Mouse (Mus musculus): ENCODE measurements around the gene Fgfr2. TPM values are rescaled to one million over a fixed set of nuclear protein-coding genes. Genes with fewer than 3 reads are reported as not detected.

Gene Fgfr2
- total RNA-seq, 2 experiments from 2014 or later = 35.8 to 40.8 TPM

DNA sequence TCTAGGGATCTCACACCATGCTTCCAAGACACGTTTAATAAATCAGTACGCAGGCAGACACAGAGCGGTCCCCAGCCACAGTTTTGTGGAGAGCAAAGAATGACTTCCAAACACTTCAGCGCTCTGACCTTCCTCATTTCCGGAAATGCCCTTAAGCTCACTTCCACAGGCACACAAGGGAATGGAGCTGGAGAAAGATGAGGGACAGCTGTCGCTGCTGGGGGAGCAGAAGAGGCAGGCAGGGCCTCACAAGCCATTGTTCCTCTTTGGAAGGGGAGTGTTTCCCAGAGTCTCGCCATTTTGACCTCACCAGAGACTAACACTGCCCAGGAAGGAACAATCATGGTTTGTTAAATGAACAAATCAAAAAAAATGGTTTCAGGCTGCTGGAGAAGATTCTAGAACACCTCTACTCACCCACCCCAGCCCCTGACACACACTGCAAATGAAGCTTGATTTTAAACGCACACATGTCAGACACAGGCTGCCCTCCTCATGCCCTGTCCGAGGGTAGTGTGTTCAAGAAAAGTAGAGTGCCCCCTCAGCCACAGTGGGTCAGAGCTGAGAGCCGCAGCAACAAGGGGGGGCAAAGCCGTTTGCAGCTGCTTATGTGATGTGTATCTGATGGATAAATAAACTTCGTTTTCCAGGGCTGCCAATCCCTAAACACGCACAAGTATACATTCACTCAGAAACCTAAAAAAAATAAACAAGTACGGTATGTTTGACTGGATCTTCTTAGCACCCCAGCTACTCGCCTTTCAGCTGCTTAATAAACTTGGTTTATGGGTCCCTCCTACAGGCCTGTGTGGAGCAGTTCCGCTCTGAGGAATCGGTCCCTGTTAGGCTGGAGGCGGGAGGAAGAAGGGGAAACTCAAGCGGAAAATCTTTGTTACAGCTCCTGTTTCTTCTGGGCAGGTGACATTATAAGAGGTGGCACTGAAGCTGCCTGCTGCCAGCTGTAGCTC lies 2844.1 kb downstream of the Fgfr2 start:
- intact Hi-C loops (cut with DNase I) = no loop called here
- DNase-seq = no peak

DNA sequence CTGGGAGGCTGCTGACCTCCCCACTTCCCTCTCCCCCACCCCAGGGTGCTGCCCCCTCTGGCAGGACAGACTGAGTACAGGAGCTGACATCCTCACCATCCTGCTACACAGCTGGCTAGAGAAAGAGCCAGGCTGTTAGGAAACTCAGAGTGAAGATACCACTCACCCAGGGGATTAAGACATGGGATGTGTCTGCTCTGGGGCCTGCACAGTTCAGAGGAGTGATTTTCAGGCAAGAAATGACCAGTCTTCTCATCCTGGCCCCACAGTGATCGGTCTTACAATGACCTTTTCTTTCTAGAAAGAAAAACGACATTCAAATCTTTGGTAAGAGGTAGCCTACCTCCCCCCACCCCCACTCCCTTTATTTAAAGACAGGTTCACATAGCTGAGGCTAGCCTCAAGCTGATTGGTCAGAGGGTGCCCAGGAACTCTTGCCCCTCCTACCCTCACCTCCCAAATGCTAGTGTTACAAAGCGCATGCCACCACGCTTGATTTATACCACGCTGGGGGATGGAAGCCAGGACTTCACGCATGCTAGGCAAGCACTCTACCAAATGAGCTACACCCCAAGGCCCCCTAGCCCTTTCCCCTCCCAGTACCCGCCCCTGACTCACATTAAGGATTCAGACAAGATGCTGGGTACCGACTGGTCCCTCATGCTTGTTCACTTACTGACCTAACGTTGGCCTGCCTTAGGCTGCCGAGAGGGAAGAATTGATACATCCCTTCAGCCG lies 2845.0 kb downstream of the Fgfr2 start:
- intact Hi-C loops (cut with DNase I) = no loop called here
- DNase-seq = no peak

DNA sequence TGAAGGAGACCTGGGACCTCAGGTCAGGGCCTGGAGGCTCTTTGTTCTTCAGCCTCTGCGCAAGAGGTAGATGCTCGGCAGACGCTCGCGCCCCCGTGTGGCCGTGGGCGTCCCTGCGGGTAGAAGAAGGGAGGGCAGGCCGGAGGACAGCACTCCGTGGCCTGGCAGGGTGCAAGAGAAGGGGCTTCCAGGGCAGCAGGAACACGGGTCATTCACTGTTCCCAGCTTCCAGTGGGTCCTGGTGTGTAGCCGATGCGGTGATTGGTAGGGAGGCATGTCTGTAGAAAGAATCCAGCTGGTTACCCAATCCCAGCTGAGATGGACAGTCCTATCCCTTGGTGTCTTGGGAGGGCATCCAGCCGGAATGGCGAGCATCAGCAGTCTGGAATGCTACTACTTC lies 2849.9 kb downstream of the Fgfr2 start:
- DNase-seq = peak; percentile 84
- intact Hi-C loops (cut with DNase I) = no loop called here

DNA sequence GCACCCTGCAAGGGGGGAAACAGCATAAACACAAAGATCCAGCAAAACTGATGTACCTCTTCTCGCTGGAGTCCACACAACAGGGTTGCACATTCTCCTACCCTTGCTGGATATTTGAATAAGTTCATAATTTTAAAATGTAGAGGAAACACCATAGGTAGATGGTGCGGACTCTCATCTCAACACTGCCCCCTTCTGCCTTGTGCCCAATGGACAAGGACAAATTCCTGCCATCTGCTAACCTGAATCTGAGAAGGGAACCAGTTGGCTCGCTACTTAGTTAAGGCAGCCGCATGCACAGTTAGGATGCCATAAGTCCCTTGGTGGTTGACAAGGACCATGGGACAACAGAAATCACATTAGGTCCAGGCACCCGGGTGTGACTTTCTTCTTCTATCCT lies 2852.3 kb downstream of the Fgfr2 start:
- intact Hi-C loops (cut with DNase I) = no loop called here
- no peak for DNase-seq

DNA sequence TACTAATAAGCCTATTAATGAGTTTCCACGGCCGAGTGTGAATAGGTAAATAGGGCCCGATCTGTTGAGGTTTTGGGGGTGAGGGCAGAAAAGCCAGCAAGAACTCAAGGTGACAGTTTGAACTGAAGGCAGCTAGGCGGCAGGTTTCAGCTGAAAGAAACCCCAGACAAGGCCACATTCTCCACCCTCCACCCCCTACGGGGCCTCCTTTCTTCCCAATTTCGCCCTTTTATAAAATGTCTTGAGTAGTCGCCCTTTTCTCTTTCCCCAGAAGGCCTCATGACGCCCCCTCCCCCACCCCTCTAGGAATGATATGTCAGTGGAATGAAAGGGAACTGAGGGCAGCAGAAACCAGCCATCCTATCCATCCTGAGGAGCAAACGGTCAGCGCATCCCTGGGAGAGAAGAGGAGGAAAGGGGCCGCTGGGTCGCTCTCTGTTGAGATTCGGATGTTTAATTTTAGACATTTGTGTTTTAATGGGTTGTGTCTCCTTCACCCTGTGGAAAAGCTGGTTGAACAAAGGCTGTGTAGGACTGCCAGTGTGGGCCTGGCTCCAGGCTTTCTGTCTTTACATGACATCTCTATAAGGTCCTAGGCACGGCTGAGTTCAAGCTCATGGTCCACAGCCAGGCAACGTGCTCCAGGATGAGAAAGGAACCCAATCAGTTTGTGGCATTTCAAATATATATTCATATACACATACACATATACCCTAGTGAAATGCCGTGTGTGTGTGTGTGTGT lies 2853.9 kb downstream of the Fgfr2 start:
- intact Hi-C loops (cut with DNase I) = loop anchor here (5.0 to 10.0 kb wide), 3 partner anchors 106 to 484 kb away; no protein-coding TSS in a partner anchor
- DNase-seq = no peak

DNA sequence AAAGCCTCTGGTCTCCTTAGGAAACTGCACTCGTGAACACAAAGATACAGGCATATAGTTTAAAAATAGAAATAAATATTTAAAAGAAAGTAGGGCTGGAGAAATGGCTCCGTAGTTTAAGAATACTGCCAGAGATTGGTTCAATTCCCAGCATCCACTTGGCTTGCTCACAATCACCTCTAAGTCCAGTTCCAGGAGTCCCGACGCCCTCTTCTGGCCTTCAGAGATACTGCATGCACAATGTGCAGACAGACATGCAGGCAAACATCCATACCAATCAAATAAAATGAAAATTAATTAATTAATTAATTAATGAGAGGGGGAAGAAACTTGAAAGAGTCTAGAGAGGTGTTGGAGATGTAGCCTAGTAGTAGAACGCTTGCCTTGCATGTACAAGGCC lies 2856.1 kb downstream of the Fgfr2 start:
- intact Hi-C loops (cut with DNase I) = loop anchor here (5.0 to 10.0 kb wide), 3 partner anchors 108 to 482 kb away; no protein-coding TSS in a partner anchor
- DNase-seq = no peak

DNA sequence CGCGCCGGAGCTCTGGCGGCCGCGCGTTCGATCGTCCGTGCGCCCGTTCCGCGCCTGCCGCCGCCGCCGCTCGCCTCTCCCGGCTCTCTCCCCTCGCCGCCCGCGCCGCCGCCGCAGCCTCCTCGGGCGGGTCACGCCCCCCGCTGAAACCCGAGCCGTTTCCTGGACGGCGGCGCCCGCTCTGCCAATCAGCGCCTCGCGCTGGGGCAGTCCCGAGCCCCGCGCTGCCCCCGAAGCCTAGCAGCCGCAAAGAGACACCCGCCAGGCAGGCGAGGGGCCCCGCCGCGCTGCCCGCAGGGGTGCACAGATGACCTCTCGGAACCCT lies 2857.0 kb downstream of the Fgfr2 start:
- intact Hi-C loops (cut with DNase I) = loop anchor here (5.0 to 10.0 kb wide), 3 partner anchors 109 to 481 kb away; no protein-coding TSS in a partner anchor
- DNase-seq = peak; percentile 74

DNA sequence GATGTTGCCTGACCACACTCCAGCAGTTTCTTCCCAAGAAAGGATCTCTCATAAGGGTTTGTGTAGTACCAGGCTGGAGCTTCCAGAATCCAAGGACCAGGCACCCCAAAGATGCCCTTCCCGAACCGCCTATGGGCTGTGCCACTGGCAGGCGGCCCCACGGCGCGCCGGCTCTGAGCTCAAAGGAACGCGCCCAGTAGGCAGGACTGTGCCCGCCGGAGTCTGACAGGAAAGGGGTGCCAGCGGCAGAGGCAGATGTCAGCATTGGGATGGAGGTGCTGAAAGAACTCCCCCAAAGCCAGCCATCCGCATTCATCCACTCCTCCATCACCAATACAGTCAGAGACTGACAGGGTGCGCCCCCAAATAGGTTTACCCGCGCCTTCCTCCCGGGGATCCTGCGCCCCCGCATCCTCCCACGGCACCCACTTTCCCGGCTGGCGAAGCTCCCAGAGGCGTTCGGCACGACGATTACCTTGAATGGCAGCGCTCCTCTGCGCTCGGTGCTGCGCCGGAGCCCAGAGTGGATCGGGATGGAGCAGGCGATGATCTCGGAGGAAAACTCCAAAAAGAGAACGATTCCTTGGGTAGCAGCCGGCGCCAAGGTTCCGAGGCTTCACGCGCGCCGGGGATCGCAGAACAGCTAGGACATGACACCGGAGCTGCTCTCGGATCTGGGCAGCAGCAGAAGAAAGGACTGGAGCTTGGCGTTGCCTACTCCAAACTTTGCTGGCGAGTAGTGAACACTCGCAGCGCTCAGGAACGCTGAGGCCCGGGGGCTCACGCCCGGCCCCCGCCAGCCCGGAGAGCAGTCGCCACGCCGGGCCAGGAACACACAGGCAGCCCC lies 2857.6 kb downstream of the Fgfr2 start:
- intact Hi-C loops (cut with DNase I) = loop anchor here (5.0 to 10.0 kb wide), 3 partner anchors 109 to 481 kb away; no protein-coding TSS in a partner anchor
- peak; percentile 36 for DNase-seq

DNA sequence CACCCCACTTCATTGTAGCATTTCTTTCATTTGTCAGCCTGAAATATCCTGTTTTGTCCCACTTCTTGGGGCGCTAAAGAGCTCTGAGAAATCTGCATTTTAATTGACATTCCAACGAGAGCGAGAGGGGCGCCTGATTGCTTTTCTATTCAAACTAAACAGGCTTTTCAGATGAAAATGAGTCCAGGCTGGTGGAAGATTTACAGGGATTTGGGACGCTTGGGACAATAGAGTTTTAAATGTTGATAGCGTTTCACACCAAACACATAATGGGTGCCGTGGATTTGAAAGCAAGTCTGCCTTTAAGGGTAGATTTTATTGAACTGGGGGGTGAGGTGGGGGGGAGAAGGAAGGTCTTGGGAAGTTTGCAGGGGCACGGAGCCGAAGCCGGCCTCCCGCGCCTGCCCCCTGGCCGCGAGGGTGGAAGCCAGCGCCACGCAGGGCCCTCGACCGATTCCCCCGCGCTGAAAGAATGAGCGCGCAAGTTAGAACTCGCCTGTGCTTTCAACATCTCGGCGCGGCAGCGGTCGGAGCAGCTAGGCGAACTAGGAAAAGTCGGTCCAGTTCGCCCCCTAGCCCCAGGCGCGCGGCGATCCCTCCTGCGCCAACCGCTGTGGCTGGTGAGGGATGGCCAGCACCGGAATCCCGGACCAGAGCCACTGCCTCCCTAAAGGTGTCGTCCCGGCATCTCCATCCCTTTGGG lies 2858.4 kb downstream of the Fgfr2 start:
- peak; percentile 58 for DNase-seq
- intact Hi-C loops (cut with DNase I) = loop anchor here (5.0 to 10.0 kb wide), 4 partner anchors 110 to 612 kb away; no protein-coding TSS in a partner anchor

DNA sequence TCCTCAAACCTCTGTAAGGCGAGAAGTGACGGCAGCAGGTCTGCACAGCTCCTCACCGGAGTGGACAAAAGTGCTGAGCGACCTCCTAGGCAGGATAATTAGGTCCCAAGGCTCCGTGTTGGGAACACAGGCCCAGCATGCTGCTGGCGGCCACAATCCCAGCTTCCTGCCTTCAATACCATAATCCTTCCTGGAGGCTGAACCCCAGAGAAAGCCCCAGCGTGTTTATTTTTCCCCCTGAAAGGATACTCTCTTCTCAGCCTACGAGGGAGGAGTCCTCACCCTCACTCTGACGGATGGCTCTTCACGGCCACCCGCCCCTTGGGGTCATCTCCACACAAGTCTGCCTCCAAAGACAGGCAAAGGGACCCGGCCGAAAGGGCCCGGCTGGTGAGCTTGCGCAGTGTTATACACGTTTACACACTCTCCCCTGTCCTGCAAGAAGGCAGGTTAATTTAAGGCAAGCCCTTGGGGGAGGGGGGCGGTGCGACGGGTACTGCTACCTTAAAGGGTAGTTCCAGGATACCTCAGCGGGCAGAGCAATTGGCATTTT lies 2859.3 kb downstream of the Fgfr2 start:
- DNase-seq = no peak
- intact Hi-C loops (cut with DNase I) = loop anchor here (5.0 to 10.0 kb wide), 3 partner anchors 111 to 612 kb away; no protein-coding TSS in a partner anchor

DNA sequence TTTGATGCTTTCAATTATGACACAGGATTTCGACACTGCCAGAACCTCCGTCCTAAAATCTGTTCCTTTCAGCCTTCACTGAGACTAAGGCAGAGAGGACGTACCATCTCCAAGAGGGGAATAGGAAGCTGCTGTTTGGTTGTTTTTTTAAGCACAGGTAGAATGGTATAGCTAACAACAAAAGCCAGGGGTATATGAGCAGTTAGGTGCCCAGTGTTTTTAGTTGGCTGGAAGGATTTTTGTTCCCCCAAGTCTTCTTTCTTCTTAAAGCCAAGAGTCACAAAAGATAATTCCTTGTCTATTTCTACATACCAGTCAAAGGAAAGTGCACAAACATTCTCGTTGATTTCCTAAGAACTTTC lies 2859.9 kb downstream of the Fgfr2 start:
- DNase-seq = no peak
- intact Hi-C loops (cut with DNase I) = loop anchor here (5.0 to 10.0 kb wide), 3 partner anchors 112 to 611 kb away; no protein-coding TSS in a partner anchor

DNA sequence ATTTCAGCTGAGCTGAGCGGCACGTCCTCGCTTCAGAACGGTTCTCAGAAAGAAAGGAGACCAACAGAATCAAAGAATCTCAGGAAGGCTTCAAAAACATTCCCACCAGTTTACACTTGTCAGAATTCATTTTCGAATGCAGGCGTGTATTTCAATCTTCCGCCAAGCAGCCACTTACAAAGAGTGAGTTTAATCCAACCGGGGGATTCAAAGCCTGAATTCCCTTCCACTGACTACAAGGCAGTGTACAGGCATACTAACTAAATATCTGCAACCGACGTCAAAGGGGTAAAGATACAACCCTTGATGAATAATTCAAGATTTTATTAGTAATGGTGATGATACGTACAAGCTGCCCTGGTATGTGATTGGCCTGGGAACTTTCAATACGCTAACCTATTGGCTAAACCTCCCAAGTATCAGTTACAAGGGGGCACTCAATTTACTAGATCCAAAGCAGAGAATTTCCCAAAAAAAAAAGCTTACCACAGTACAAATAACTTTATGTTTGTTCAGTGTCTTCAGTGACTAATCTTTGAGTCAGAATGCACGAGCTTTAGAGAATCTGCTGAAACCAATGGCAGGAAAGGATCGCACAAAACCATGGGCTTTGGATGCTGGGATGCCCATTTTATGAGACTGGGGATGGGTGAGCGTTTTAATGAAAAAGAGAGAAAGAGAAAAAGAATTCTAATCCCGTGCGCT lies 2860.5 kb downstream of the Fgfr2 start:
- intact Hi-C loops (cut with DNase I) = loop anchor here (5.0 to 10.0 kb wide), 3 partner anchors 112 to 610 kb away; no protein-coding TSS in a partner anchor
- DNase-seq = no peak

DNA sequence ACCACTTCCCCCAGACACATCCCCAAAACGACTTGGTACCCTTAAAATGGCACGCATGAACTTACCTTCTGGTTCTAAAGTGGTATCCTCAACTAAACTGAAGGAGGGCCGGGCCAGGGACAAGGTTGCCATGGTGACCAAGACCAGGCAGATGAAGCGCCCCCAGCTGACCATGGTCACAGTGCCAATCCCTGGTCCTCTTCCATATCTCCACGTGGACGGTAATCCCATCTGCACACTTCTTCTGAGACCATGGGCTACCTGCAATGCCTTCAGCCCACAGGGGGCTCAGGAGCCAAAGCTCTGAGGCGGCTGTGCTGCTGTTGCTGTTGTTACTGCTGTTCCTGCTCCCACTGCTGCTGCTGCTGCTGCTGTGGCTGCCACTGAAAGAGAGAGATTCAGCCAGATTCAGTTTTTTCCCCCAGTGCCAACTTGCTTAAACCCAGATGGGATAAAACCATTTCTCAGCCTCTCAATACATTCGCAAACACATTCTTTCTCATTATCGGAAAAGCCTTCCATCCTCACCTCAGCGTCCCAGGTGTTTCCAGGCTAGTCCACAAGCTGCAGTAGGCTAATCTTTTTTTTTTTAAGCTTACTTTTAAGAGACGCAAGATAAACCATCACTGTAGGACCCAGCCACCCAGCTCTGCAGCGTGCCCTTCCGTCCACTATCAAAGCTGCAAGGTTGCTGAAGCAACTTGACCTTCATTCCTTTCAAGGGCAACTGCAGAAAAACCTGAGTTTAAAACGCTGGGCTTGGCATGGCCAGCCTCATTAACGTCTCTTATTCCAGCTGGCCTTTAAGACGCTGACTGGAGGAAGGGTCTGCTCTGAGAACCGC lies 2861.2 kb downstream of the Fgfr2 start:
- intact Hi-C loops (cut with DNase I) = loop anchor here (5.0 to 10.0 kb wide), 3 partner anchors 113 to 610 kb away; no protein-coding TSS in a partner anchor
- DNase-seq = peak; percentile 75

DNA sequence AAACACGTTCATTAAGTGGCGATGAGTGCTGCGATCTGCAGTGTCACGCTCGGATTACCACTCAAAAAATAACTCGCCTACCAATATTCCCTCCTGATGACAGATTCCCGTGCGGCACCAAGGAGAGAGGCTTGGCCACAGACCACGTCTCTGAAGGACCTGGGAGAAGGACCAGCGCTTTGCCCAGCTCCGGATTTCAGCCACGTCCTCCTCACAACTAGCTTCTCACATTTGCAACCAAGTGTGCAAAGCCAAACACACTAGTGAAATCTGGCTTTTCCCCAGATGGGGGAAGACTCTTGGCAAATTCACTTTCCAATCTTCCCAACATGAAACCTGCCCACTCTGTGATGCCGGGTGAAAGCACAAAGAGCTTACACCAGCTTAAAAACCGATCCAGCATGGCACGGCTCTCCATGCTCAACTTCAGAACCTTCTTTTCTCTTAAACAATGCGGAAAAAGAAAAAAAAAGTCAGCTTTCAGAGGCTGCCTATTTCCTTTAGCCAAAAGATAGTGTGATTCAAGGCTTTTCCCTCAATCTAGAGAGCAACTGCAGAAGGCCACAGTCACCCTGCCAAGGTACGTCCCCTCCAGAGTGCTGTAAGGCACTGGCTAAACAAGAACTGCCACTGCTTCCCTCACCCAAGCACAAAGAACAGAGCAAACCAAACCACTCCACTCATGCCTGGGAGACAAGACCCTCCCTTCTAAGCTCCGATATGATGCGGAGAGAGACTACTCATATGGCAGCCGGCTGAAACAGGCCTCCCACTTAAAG lies 2862.1 kb downstream of the Fgfr2 start:
- intact Hi-C loops (cut with DNase I) = loop anchor here (5.0 to 10.0 kb wide), 3 partner anchors 114 to 609 kb away; no protein-coding TSS in a partner anchor

DNA sequence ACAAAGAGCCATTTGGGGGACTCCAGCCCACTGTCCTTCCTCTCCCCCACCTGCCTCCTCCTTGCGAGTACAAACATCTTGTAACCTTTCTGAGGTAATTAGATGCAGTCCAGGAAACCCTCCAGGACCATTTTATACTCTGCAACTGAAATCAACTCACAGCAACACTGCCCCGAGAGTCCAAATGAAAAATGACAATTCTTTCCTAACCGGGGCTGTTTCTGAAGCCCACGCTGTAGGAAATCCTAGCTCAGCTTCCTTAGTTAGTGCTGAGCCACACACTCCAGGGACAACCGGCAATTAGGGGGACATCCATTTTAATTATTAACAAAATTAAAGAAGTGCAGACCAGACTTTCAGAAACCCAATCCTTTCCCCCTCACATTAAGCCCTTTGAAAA lies 2863.1 kb downstream of the Fgfr2 start:
- intact Hi-C loops (cut with DNase I) = loop anchor here (5.0 to 10.0 kb wide), 3 partner anchors 115 to 608 kb away; no protein-coding TSS in a partner anchor
- no peak for DNase-seq

More for the DNA sequence above, 2862.1 kb downstream of the Fgfr2 start:
- DNase-seq = no peak

DNA sequence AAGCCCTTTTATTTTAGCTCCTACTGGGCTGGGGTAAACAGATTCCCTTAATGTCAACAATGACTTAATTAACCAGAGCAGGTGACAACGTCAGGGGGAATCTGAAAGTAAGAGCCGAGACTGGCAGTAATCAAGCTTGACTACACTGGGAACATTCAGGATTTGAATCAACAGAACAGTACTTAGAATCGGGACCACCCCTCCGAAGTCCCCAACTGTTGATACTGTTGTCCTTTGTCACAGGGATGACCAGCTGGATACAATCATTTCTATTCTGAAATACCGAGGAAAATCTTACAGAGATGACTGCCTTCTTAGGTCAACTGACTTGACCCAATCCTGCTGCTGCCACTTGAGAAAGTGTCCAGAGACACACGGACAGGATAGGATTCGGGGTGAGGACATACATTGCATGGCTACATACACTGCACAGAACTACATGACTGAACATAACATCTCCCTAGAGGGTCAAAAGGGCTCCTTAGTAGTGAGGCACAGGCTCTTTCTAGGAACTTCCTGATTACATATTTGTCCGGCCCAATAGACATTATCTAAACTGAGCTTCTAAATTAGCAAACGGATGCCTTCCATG lies 2864.3 kb downstream of the Fgfr2 start:
- intact Hi-C loops (cut with DNase I) = no loop called here

More for the DNA sequence above, 2864.3 kb downstream of the Fgfr2 start:
- no peak for DNase-seq

Measured in left cerebral cortex, postnatal 4 days (tissue).